Mouse (Mus musculus) CH12.LX (cell line): ENCODE results near the gene Btbd9. TPM values are rescaled to one million over a fixed set of nuclear protein-coding genes. Genes with fewer than 3 reads are reported as not detected.

ENCODE experiments used
- DNase-seq: peaks from one replicate; pipeline ENCODE4 v3.0.0-alpha.2; 2013; ENCODE audit errors: extremely low read depth
- H3K27ac ChIP-seq: 2 replicates; pipeline ENCODE4 v1.5.1; 2012; ENCODE audit warnings: low read depth, mild to moderate bottlenecking, control low read depth, moderate library complexity; ENCODE audit not compliant: insufficient read depth
- H3K27me3 ChIP-seq: replicated peaks from 2 replicates; pipeline ENCODE3; 2012; ENCODE audit warnings: inconsistent platforms
- H3K36me3 ChIP-seq, 2 experiments: replicated peaks in 1 of 2; 2 replicates each; pipeline versions ENCODE3 to v1.6.1; 2012; ENCODE audit warnings: inconsistent platforms in 1 of 2, low read length in 1 of 2, mild to moderate bottlenecking in 1 of 2, mixed read lengths in 1 of 2, moderate library complexity in 1 of 2; ENCODE audit not compliant: control insufficient read depth in 1 of 2, insufficient read depth in 1 of 2
- H3K4me1 ChIP-seq, 2 experiments: 2 replicates each; pipeline ENCODE4 v1.6.1; 2012; ENCODE audit warnings: inconsistent platforms in 1 of 2, moderate library complexity in 1 of 2; ENCODE audit not compliant: insufficient read depth in 2 of 2, control insufficient read depth in 1 of 2
- H3K4me2 ChIP-seq: 2 replicates; pipeline ENCODE4 v1.6.1; 2012; ENCODE audit warnings: low read depth, mild to moderate bottlenecking, control low read depth; ENCODE audit not compliant: poor library complexity, insufficient read depth, severe bottlenecking
- H3K4me3 ChIP-seq, 3 experiments: fragments of 150-350 bp in 1 of 3; sonication (generic) in 1 of 3; replicated peaks in 1 of 3; 2 replicates each; pipeline versions ENCODE3 to v1.5.1; 2011 to 2012; ENCODE audit warnings: low read depth in 2 of 3, low read length in 2 of 3, mild to moderate bottlenecking in 2 of 3, moderate library complexity in 2 of 3, control low read depth in 1 of 3, improper control_type of control experiment in 1 of 3, inconsistent platforms in 1 of 3, mixed read lengths in 1 of 3; ENCODE audit not compliant: poor library complexity in 1 of 3
- H3K79me2 ChIP-seq: replicated peaks from 2 replicates; pipeline ENCODE4 v1.6.1; 2012; ENCODE audit warnings: mild to moderate bottlenecking, moderate library complexity; ENCODE audit not compliant: control insufficient read depth, poor library complexity, insufficient read depth, severe bottlenecking; ENCODE audit errors: extremely low read depth
- H3K9ac ChIP-seq: 2 replicates; pipeline ENCODE4 v1.6.1; 2012; ENCODE audit warnings: low read depth, mild to moderate bottlenecking, control low read depth, moderate library complexity; ENCODE audit not compliant: insufficient read depth
- H3K9me3 ChIP-seq: replicated peaks from 2 replicates; pipeline ENCODE3; 2012; ENCODE audit warnings: low read length, inconsistent platforms, mixed read lengths
- BHLHE40 ChIP-seq: IDR thresholded peaks from 2 replicates; pipeline ENCODE4 v1.6.1; 2011; ENCODE audit warnings: mild to moderate bottlenecking, low read depth, low read length, improper control_type of control experiment
- CHD1 ChIP-seq: IDR thresholded peaks from 2 replicates; pipeline ENCODE4 v1.6.1; 2012; ENCODE audit warnings: low read depth, low read length, improper control_type of control experiment, inconsistent platforms
- CHD2 ChIP-seq: IDR thresholded peaks from 2 replicates; pipeline ENCODE4 v1.6.1; 2011; ENCODE audit warnings: low read length, improper control_type of control experiment
- GABPA ChIP-seq: IDR thresholded peaks from 2 replicates; pipeline ENCODE4 v1.6.1; 2012; ENCODE audit warnings: low read depth, low read length, improper control_type of control experiment, inconsistent platforms; ENCODE audit not compliant: insufficient replicate concordance
- HCFC1 ChIP-seq: IDR thresholded peaks from 2 replicates; pipeline ENCODE4 v1.6.1; 2012; ENCODE audit warnings: low read depth, mild to moderate bottlenecking, inconsistent platforms, low read length, improper control_type of control experiment
- IRF4 ChIP-seq: IDR thresholded peaks from 2 replicates; pipeline ENCODE4 v1.6.1; 2014; ENCODE audit warnings: low read depth, mild to moderate bottlenecking, inconsistent platforms, low read length, improper control_type of control experiment
- KAT2A ChIP-seq: IDR thresholded peaks from 2 replicates; pipeline ENCODE4 v1.6.1; 2012; ENCODE audit warnings: low read length, improper control_type of control experiment, inconsistent platforms; ENCODE audit not compliant: insufficient replicate concordance
- MEF2A ChIP-seq: IDR thresholded peaks from 2 replicates; pipeline ENCODE4 v1.6.1; 2014; ENCODE audit warnings: low read depth, mild to moderate bottlenecking, inconsistent platforms, low read length, improper control_type of control experiment, borderline replicate concordance
- MYC ChIP-seq: IDR thresholded peaks from 2 replicates; pipeline ENCODE4 v1.6.1; 2011; ENCODE audit warnings: low read depth, mild to moderate bottlenecking, improper control_type of control experiment, low read length
- PAX5 ChIP-seq: IDR thresholded peaks from 2 replicates; pipeline ENCODE4 v1.6.1; 2012; ENCODE audit warnings: low read length, inconsistent platforms, mixed read lengths
- POLR2AphosphoS2 ChIP-seq: IDR thresholded peaks from 2 replicates; pipeline ENCODE4 v1.6.1; 2011; ENCODE audit warnings: low read depth, low read length, improper control_type of control experiment
- RAD21 ChIP-seq: IDR thresholded peaks from 2 replicates; pipeline ENCODE4 v1.6.1; 2011; ENCODE audit warnings: low read depth, mild to moderate bottlenecking, low read length, improper control_type of control experiment, moderate library complexity
- SIN3A ChIP-seq: IDR thresholded peaks from 2 replicates; pipeline ENCODE4 v1.6.1; 2012; ENCODE audit warnings: low read length, improper control_type of control experiment, inconsistent platforms
- TCF12 ChIP-seq: IDR thresholded peaks from 2 replicates; pipeline ENCODE4 v1.6.1; 2014; ENCODE audit warnings: low read depth, mild to moderate bottlenecking, inconsistent platforms, low read length, improper control_type of control experiment
- USF1 ChIP-seq: IDR thresholded peaks from 2 replicates; pipeline ENCODE4 v1.6.1; 2014; ENCODE audit warnings: low read depth, mild to moderate bottlenecking, inconsistent platforms, low read length, improper control_type of control experiment
- USF2 ChIP-seq: conservative IDR thresholded peaks from 2 replicates; pipeline ENCODE4 v1.6.1; 2011; ENCODE audit warnings: low read depth, low read length, improper control_type of control experiment
- ZC3H11A ChIP-seq: IDR thresholded peaks from 2 replicates; pipeline ENCODE4 v1.6.1; 2012; ENCODE audit warnings: low read depth, mild to moderate bottlenecking, inconsistent platforms, low read length, improper control_type of control experiment
- ZKSCAN1 ChIP-seq: IDR thresholded peaks from 2 replicates; pipeline ENCODE4 v1.6.1; 2012; ENCODE audit warnings: low read depth, inconsistent platforms, low read length, improper control_type of control experiment, borderline replicate concordance
- ZMIZ1 ChIP-seq: IDR thresholded peaks from 2 replicates; pipeline ENCODE4 v1.6.1; 2012; ENCODE audit warnings: low read depth, mild to moderate bottlenecking, inconsistent platforms, low read length, improper control_type of control experiment
- dilution Hi-C: fragments of 300-500 bp; cut with MboI; formaldehyde crosslinking; loops from 2 replicates; pipeline ENCODE4 v1.14.3; 2020; ENCODE audit warnings: low sequenced_read_pairs; ENCODE audit not compliant: extremely low pct_unique_long_range_greater_than_20kb, extremely low pct_ligation_motif_present
- in situ Hi-C: fragments of 300-500 bp; cut with MboI; formaldehyde crosslinking; loops from 3 replicates; pipeline ENCODE4 v1.14.3; 2019; ENCODE audit warnings: low sequenced_read_pairs, low pct_ligation_motif_present, low pct_unique_long_range_greater_than_20kb, mixed read lengths
- polyA plus RNA-seq: library from polyadenylated mRNA; unstranded; fragments of >175 nt; gene quantifications from 2 replicates; pipeline ENCODE4 v1.2.1, GENCODE M21; 2012; ENCODE audit warnings: low read depth; ENCODE audit not compliant: insufficient read length
- total RNA-seq, 2 experiments: library from RNA; depleted of rRNA; stranded (reverse); fragments of 300-350 nt in 1 of 2; fragments of >200 nt in 1 of 2; gene quantifications; 2 replicates each; pipeline ENCODE4 v1.2.3; 2012 to 2014

The Btbd9 gene
- total and polyA plus RNA-seq, 3 experiments: 19.3 to 25.4 (median 20.0) TPM

- Histone ChIP-seq H3K27me3 (no peaks in the 10 kb centered on the region), H3K4me1 (peaks cover 0 to 24% of the 10 kb centered on the region in 2 experiments; a peak in 2 of 4 replicates), H3K4me3 (no peak overlapping the region), H3K36me3 (peaks cover 0 to 3% of the 10 kb centered on the region in 2 experiments), H3K27ac (no peak overlapping the region), H3K9me3 (no peaks in the 10 kb centered on the region), H3K79me2 (no peaks in the 10 kb centered on the region), H3K9ac (no peak overlapping the region), H3K4me2 (no peak overlapping the region)
- DNase-seq: no peak
- dilution Hi-C loops: no loop called here
- no peak for TF ChIP-seq RAD21
- TF ChIP-seq PAX5: no peak
- no peak for TF ChIP-seq USF2
- no peak for TF ChIP-seq HCFC1
- no peak for TF ChIP-seq SIN3A
- no peak for TF ChIP-seq CHD1
- no peak for TF ChIP-seq MYC
- TF ChIP-seq ZC3H11A: no peak
- no peak for TF ChIP-seq USF1
- no peak for TF ChIP-seq ZMIZ1
- TF ChIP-seq TCF12: no peak
- no peak for TF ChIP-seq GABPA
- TF ChIP-seq BHLHE40: no peak
- TF ChIP-seq KAT2A: no peak
- no peak for TF ChIP-seq CHD2
- TF ChIP-seq POLR2AphosphoS2: no peak
- TF ChIP-seq MEF2A: no peak
- TF ChIP-seq ZKSCAN1: no peak
- TF ChIP-seq IRF4: no peak
- in situ Hi-C loops: no loop called here
Observed at GRCm38 (mm10) chr17:30418510-30418909, 157.8 kb downstream of the Btbd9 start.

GRCm38 (mm10) chr17:30417106-30417505, 159.2 kb downstream of the Btbd9 start:
- no peak for TF ChIP-seq HCFC1
- Histone ChIP-seq H3K9ac (no peak overlapping the region), H3K9me3 (no peaks in the 10 kb centered on the region), H3K36me3 (peaks cover 0 to 5% of the 10 kb centered on the region in 2 experiments), H3K4me1 (peaks cover 9 to 32% of the 10 kb centered on the region in 2 experiments), H3K79me2 (no peaks in the 10 kb centered on the region), H3K4me2 (no peak overlapping the region), H3K27ac (no peak overlapping the region), H3K4me3 (no peak overlapping the region), H3K27me3 (no peaks in the 10 kb centered on the region)
- no peak for DNase-seq
- dilution Hi-C loops (no loop called here), in situ Hi-C loops (no loop called here)
